Mouse (Mus musculus) gastrocnemius, adult 8-10 months (tissue): ENCODE data around the gene Mapk13. TPM values are rescaled to one million over a fixed set of nuclear protein-coding genes. Genes with fewer than 3 reads are reported as not detected.
"Not testable (repeated sequence)": the region's sequence is repeated elsewhere in the genome, so short reads cannot be mapped to it uniquely, and the experiment has no call there.

Experiments used
- DNase-seq, 2 experiments: peaks; one replicate each; pipeline ENCODE4 v3.0.0; 2022; ENCODE audit warnings: low spot score in 2 of 2
- total RNA-seq, 4 experiments: library from RNA; stranded (reverse); gene quantifications; 2 replicates each; pipeline ENCODE4 v1.2.4; 2022

Gene Mapk13
- total RNA-seq: under 1 TPM in 1 of 4 experiments, not detected in 3; 0.34 TPM

DNA sequence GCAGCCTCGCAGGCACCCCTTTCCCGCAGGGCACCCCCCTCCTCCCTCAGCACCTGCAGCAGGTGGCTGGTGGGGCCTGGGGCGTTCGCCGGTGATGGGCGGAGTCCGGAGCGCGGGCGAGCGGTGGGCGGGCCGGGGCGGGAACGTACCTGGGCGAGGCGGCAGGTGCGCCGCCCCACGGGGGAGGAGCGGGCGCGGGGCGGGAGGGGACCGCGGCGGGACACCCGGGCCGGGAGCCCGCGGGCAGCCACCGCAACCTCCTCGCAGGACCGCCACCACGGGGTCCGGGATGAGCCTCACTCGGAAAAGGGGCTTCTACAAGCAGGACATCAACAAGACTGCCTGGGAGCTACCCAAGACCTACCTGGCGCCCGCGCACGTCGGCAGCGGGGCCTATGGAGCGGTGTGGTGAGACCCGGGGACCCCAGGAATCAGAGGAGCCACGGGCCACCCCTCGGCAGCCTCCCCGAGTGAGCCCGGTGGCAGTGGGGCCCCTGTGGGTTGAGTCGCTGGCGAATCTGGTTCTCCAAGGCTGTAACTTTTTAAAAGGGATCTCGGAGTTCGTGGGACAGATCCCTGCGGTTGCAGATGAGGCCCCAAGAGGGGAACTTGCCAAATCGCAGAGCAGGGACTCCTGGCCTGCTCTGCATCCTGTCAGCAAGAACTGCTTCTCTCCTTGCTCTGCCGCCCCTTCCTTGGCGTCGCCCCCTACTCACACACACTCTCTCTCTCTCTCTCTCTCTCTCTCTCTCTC is at the start of gene Mapk13:
Mapk13 (plus strand) TSS at position 177 of the 754 bp plus-strand sequence.
- no peak for DNase-seq

DNA sequence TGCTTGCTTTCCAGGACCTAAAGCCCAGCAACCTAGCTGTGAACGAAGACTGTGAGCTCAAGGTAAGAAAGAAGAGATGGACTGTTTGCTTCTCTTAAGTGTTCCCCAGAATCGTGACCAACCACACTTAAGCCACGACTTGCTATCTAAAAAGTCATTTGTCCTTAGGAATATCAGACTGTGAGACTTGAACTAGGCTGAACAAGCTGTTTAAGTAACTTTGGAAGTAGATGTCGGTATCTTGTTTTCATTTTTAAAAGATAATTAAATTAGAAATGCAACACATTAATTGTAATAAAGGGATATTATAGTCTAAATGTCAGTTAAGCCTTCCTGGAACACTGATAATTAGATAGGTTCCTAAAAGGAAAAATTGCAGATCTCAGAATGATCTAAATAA is 43.3 kb upstream of the Mapk13 start, which contains the start of gene AC170998.1:
AC170998.1 (plus strand) TSS at position 301 of the 400 bp plus-strand sequence.
- no peak for DNase-seq

DNA sequence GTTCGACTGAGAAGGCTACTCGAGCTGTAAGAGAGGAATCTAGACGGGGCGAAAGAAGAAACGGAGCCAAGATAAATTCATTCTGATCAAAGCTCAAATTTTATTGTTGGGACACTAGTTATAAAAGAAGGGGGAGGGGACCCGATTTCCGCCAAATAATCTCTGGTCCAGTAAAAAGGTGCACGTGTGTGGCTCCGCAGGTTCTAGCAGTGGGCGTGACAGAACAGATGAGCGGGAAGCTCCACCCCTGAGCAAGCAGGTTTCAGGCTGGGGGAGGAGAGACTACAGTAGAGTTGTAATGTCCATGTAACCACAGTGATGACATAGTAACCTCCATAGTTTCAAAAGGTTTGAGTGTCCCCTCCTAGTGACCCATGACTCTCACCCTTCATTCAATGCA is 41.6 kb upstream of the Mapk13 start:
- not testable (repeated sequence) for DNase-seq

DNA sequence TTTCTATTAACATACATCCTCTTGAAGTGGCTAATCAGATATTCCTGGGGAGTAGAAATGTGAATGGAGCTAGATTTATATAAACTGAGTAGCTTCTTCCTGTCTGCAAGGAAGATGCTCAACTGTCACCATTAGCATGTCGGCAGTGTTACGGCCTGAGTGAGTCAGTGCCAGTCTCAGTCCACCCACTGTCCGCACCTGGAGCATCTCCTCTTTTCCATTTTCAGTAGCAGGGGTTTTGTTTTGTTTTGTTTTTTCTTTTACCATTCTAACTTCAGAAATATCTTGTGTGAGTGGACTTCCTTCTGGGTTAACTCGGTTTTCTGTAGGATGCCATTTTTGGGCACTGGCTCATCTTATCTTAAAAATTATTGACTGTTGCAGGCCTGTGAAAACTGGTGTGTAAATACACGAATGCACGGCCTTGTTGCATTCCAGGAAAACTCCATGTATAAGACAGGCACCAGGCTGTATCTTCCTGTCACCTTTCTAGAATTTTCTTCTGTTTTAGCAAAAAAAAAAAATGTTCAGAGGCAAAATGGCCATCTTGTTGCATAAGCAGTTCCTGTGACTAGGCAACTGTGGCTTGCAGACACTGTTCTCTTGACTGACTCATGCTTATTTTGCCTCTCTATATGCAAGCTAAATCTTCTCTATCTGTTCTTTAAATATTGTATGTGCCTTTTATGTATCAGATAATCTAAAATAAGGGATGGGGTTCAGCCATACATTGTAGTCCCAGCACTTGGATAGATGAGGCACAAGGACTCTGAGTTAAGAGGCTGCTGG is 33.6 kb upstream of the Mapk13 start:
- DNase-seq: no peak

DNA sequence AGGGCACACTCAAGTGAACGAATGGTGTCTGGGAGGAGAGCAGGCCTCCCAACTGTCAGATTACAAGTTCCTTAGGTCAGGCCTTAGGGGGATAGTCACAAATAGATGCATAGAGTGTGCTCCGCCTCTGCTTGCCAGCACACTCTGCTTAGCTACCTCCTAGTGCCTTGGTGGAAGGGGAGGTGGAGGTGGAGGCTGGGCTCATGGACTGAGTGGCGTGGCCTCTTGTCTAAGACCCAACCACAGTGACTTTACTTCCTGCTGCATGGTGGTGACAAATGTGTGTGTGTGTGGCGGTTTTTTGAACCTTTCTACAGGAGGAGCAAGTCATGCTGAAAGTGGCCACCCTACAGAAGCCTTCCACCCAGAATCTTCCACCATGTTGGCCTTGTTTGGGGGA is 32.6 kb upstream of the Mapk13 start:
- DNase-seq: no peak

DNA sequence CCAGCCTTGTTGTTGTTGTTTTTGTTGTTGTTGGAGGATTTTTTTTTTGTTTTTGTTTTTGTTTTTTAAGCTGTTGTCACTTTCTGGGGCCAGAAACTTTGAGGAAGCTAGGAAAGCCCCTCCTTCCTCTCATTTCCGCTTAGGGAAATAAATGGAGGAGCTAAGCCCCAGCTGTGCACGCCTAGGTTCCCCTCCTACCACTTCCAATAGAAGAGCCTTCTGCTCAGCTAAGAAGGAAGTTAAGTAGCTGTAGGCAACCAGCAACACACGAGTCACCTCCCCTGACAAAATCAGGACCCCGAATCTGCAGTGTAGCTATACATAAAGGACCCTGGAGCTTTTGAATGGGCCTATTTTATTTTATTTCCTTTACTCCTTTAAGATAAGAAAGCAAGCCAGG is 31.1 kb upstream of the Mapk13 start:
- no peak for DNase-seq

DNA sequence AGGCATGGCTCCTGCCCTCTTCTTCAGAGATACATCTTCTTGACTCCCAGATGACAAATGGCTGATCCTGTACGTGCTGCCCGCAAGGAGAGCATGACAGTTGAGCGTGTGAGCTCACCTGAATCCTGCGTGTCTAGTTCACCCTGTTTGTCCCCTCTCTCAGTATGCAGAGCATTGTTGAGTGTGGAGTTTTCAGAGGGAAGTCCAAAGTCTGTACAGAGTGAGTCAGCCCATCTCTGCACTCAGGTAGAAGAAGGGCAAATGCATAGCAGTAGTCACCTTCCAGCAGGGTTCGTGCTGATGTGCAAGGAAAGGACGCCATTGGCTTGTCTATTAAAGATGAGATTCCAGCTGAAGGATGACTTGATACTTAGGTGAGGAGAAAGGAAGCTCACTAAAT is 29.9 kb upstream of the Mapk13 start:
- no peak for DNase-seq

DNA sequence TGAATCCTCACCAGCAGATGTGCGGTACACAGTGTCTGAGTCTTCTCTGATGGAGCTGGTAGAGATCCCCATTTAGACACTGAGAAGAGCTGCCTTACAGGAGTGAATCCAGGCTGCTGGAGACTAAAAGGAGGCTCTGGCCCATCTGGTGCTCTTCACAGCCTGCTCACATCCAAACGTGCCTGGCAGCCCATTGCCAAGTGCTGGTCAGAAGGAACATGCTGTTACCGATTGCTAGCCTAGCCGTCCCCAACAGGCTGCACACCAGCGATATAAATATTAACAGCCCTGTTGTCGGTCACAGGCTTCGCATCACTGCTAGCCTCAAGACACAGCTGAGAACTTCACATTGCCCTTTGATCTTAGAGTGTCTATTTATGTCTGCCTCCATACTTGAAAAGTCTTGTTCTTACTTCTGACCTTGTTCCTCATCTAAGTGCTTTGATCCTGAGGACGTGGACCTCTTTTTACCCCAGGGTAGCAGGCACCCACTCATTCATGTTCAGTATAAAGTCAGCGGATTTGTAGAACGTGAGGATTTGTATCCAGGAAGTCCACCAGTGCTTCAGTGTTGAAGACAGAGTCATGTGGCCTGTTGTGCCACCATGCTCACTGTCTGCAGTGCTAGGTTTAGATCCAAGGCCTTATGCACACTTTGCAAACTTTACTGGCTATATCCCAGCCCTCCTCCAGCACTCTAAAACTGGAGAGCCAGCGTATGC is 25.8 kb upstream of the Mapk13 start:
- DNase-seq: peak in 1 of 2 experiments; percentile 52

DNA sequence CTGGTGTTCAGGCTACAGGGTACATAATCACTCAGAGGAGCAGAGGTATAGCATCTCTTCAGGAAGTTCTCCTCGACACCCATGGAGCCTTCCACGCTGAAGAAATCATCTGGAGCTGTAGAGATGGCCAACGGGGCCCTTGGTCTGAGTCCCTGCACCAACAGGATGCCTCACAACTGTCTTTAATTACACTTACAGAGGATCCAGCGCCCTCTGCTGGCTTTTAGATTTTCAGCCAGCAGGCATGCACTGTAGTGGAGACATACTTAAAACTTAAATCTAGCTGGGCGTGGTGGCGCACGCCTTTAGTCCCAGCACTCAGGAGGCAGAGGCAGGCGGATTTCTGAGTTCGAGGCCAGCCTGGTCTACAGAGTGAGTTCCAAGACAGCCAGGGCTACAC is 25.2 kb upstream of the Mapk13 start:
- DNase-seq: no peak

DNA sequence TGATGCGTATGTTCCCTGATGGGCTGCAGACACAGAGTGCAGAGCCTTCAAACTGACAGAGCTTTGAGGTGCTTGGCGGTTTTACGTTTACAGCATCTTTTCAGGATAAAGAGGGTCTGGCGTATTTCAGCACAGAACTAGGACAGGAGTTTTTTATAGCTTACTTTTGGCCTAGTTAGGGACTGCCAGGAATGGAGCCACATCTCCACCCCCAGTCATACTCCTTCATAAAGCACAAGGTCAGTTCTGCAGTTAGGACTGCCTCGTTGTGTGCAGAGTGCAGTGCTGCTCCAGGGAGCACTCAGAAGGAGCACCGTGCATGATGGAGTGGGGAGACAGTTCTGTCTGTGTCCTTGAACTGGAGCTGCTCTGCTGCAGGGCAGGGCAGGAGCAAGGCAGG is 23.3 kb upstream of the Mapk13 start:
- DNase-seq: no peak

DNA sequence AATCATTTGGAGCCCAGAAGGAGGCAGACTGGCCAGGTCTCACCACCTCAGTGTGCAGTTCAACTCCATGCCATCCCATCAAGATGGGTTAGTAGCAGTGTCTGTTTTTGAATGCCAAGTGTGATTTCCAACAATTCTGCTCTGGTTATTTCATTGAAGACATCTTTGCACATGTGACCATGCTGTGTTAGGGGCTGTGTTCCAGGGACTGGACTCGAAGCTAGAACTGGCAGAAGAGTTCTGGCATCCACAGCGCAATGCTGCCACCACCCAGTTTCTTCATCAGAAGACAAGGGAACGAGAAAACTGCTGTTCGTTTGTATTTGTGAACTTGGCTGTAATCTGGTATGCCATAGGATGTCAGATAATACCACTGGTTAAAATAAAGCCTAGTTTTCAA is 21.1 kb upstream of the Mapk13 start:
- DNase-seq: no peak

DNA sequence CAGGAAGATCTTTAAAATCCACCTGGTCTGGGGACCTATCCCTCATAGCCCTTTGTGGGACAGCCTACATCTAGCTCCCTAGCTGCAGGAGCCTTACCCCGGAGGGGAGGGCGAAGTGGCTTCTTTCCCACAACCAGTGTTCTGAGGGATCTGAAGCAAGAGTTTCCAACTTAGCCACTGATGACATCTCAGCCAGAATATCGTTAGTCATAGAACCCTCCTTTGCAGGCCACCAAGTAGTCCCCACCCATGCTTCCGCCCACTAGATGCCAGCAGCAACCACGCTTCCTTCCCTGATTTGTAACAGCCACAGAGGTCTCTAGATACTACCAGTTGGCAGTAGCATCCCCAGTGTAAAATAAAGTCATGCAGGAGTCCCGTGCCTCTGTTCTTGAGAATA is 18.5 kb upstream of the Mapk13 start:
- DNase-seq: no peak

DNA sequence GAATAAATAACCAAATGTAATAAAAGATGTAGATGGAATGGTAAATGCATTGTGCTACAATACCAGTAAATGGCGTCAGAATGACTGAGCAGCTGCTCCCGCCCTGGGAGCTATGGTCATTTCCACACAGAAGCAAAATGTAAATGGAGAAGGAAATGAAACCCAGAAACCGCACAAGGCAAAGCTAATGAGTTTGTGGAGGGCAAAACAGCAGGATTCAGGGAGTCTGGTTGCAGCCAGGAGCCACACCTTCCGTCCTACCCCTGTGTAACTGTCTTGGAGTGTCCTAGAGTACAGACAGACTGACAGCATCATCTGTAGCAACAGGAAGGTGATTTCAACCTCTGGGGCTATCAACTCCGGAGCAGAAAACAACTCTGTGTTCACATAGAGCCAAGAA is 12.7 kb upstream of the Mapk13 start:
- DNase-seq: no peak

DNA sequence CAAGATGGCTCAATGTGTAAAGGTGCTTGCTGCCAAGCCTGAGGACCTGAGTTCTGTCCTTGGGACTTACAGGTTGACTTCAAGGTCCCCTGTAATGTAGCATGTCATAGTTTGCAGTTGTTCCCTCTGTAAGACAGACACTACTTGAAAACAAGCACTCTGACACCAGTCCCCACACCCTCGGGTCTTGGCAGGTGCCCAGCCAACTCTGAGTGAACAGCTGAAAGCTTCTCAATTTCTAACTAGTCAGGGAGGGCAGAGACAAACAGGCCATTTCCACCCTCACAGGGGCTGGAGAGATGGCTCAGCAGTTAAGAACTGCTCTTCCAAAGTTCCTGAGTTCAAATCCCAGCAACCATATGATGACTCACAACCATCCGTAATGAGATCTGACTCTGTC is 11.6 kb upstream of the Mapk13 start:
- no peak for DNase-seq

DNA sequence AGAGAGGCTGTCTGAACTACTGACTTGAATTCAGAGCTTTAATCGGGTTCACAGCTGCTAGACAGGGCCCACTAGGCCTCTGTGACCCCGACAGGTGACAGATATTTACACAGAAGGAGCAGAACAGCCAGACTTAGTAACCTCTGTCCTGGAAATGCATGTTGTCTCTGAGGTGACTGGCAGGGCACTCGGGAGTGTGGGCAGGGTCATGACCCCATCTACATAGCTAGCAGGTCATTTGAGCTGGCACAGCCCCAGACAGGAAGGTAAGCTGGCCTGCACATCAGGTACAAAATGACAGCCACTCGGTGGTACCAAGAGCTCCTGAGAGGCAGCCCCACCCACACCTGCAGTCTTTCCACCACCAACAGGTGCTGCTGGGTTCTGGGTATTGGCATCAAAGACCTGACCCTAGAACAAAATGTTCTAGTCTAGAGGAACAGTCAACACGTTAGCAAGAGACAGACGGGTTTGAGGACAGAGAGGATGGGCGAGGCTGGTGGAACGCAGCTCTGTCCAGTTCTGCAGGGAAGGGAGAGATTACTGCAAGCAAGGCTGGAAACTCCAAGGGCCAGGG is 8.3 kb upstream of the Mapk13 start:
- no peak for DNase-seq

DNA sequence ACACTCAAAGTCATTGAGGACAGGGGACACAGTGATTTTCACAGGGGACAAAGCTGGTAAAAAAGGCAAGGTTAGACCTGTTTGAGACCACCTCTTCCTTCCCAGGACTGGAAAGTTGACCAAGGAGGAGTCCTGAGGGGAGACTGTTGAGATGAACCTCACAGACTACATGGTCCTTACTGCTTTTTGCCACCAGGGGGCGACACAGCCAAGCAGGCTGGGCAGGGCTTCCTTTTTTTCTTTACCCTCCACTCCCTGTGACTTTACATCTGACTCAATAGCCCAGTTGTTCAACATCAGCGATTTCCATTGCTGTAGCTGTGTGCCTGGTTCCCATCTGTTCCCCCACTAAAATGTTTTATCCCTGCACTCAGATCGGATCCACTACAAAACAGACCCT is 7.2 kb upstream of the Mapk13 start:
- peak; percentile 49 to 50 for DNase-seq

DNA sequence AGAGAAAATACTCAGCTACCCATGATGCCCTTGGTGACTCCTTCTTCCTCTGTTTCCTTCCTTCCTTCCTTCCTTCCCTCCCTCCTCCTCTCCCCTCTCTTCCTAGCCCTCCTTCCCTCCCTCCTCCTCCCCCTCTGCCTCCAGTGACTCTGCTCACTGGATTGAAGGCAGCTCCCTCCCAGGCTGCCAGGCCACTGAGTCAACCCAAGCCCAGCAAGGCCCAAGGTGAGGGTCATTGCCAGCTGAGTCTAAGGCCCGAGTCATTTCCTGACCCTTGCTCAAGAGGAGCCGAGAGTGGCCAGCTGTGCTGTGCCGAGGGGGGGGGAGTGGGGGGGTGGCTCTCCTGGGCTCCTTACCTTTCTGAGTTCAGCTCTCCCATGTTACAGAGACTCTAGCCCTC is 2.9 kb upstream of the Mapk13 start:
- no peak for DNase-seq

DNA sequence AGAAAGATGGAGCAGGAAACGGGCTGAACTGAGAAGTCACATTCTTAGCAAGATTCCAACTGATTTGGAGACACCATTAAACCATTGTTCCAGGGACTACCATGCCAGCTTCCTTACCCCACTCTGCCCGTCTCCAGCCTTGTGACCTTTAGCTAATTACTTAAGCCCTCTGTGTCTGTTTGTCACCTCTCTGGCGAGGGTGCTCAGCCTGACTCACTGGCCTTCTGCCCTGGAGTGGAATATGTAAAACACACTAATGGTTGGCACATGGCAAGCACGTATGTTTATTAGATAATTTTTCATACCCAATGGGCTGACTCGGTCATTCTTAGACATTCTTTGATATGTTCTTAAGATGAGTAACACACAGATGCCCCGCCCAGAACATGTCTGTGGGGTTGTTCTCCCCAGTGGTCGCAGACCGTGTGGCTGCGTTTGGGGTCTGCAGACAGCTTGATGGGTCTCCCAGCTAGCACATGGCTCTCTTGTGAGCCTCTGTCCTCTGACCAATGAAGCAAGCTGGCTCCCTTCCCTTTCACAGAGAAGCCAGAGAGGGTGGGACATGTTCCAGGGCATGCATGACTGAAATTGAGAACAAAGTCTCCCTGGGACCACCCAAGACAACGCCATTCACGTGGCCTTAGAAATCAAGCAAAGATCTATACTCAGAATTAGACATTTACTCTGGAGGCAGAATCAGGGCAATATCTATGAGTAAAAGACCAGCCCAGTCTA is 2.1 kb upstream of the Mapk13 start:
- DNase-seq: no peak

DNA sequence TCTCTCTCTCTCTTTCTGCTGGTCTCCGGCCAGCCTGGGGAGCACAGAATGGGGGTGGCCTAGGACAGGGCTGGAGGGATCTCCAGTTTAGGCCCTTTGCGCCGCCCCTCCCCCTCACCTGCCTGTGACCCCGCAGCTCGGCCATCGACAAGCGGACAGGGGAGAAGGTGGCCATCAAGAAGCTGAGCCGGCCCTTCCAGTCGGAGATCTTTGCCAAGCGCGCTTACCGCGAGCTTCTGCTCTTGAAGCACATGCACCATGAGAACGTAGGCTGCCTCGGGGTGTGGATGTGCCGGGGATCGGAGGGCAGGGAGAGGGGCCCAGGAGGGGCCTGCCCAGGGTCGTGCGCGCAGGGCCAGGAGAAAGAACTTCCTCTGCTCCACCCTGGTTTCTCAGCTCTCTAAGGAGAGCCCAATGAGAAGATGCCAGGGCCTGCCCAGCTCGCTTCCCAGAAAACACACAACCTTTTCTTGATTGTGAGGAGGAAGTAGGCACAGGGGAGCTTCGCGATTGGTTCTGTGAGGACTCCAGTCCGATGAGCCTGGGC is 851 bp downstream of the Mapk13 start:
- DNase-seq: no peak

DNA sequence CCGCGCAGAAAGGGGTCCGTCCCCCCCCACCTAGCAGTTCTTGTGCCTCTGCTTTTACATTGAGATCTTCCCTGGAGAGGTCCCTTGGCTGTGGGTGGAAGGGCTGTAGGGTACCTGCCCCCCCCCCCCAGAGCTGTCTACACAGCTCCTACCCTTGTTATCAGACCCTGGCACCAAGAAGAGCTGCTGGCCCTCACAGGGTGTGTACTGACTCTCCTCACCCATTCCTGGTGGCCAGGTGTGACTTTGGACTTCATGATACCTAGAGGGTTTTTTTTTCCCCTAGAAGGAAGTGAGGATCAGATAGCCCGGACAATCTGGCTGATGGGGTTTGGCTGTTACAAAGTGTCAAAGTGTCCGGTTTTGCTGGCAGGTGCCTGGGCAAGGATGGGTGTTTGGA is 2.2 kb downstream of the Mapk13 start:
- DNase-seq: no peak

DNA sequence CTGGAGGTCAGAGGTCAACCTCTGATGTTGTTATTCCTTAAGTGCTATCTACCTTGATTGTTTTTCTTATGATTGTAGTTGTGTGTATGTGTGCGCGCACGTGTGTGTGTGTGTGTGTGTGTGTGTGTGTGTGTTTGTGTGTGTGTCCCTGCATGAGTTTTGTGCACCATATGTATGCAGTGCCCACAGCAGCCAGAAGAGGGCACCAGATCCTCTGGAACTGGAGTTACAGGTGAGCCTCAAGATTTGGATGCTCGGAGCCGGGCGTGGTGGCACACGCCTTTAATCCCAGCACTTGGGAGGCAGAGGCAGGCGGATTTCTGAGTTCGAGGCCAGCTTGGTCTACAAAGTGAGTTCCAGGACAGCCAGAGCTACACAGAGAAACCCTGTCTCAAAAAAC is 5.2 kb downstream of the Mapk13 start:
- not testable (repeated sequence) for DNase-seq
